Mouse (Mus musculus) kidney, adult 18-20 months (tissue): ENCODE data around the gene Unc13b.

ENCODE experiments used
- DNase-seq: peaks from one replicate; pipeline ENCODE4 v3.0.0; 2021

The Unc13b gene

GRCm38 (mm10) chr4:43038567-43039495 is 19.9 kb upstream of the Unc13b start:
- peak; percentile 28 for DNase-seq

- DNase-seq = peak; percentile 11
These were observed 19.1 kb upstream of the Unc13b start for GRCm38 (mm10) chr4:43039609-43040008.

- DNase-seq = peak; percentile 94
These were observed 18.6 kb upstream of the Unc13b start for GRCm38 (mm10) chr4:43040114-43040572.

GRCm38 (mm10) chr4:43040881-43041547 is 17.7 kb upstream of the Unc13b start:
- no peak for DNase-seq

GRCm38 (mm10) chr4:43043644-43044357 is 15.0 kb upstream of the Unc13b start:
- DNase-seq = peak; percentile 46

GRCm38 (mm10) chr4:43044673-43045072 is 14.1 kb upstream of the Unc13b start:
- DNase-seq = peak; percentile 37

- DNase-seq = no peak
These were observed 13.5 kb upstream of the Unc13b start for GRCm38 (mm10) chr4:43045285-43045658.

- DNase-seq = peak; percentile 100
These were observed 13.0 kb upstream of the Unc13b start, which contains the start of gene Fam214b for GRCm38 (mm10) chr4:43045659-43046302. TSS of gene Fam214b (minus strand) at chr4:43046220.

- DNase-seq = no peak
These were observed 12.1 kb upstream of the Unc13b start for GRCm38 (mm10) chr4:43046607-43047006.

GRCm38 (mm10) chr4:43047231-43047630 is 11.5 kb upstream of the Unc13b start:
- DNase-seq = peak; percentile 72

- DNase-seq = peak; percentile 55
These were observed 6.1 kb upstream of the Unc13b start for GRCm38 (mm10) chr4:43052627-43053026.

GRCm38 (mm10) chr4:43057654-43058053 is 1.1 kb upstream of the Unc13b start:
- no peak for DNase-seq

- no peak for DNase-seq
These were observed 381 bp upstream of the Unc13b start for GRCm38 (mm10) chr4:43058392-43058752.

GRCm38 (mm10) chr4:43059697-43060096 is 944 bp downstream of the Unc13b start:
- DNase-seq = no peak

- DNase-seq = no peak
These were observed 1.5 kb downstream of the Unc13b start for GRCm38 (mm10) chr4:43060286-43060685.

GRCm38 (mm10) chr4:43065471-43065870 is 6.7 kb downstream of the Unc13b start:
- DNase-seq = no peak

- DNase-seq = no peak
These were observed 16.2 kb downstream of the Unc13b start for GRCm38 (mm10) chr4:43074923-43075322.

- no peak for DNase-seq
These were observed 19.4 kb downstream of the Unc13b start for GRCm38 (mm10) chr4:43078071-43078718.

GRCm38 (mm10) chr4:43082458-43082857 is 23.7 kb downstream of the Unc13b start:
- no peak for DNase-seq

- DNase-seq = no peak
These were observed 31.2 kb downstream of the Unc13b start for GRCm38 (mm10) chr4:43089950-43090349.

- DNase-seq = no peak
These were observed 32.4 kb downstream of the Unc13b start for GRCm38 (mm10) chr4:43091183-43091582.

- DNase-seq = no peak
These were observed 54.7 kb downstream of the Unc13b start for GRCm38 (mm10) chr4:43113491-43113890.
